Mouse (Mus musculus): Measurements from ENCODE around the gene Sept9.
A peak's percentile ranks its signal among the peaks of the same experiment; 100 is the strongest.

GRCm38 (mm10) chr11:117240861-117241738 is 41.6 kb downstream of the Sept9 start:
- TF ChIP-seq CTCF (IDR thresholded peaks at IDR 0.05) (no peak), EP300 (IDR thresholded peaks at IDR 0.05) (0 out of 2 replicates have a peak, but pooled peaks have one; percentile 5)
